Mouse (Mus musculus) kidney, embryonic 14.5 days (tissue): ENCODE measurements around the gene Pdcd6ip. TPM values are rescaled to one million over a fixed set of nuclear protein-coding genes. Genes with fewer than 3 reads are reported as not detected.
"Not testable (repeated sequence)": the region's sequence is repeated elsewhere in the genome, so short reads cannot be mapped to it uniquely, and the experiment has no call there.

ENCODE experiments used
- ATAC-seq: fragments of 200-750 bp; cut with Nextera tagmentation; 2 replicates; pipeline ENCODE4 v1.8.0; 2017; ENCODE audit warnings: moderate number of reproducible peaks, mild to moderate bottlenecking, moderate TSS enrichment, moderate library complexity; ENCODE audit not compliant: low FRiP score, low TSS enrichment
- H3K27ac ChIP-seq: fragments of 300-500 bp; sonication (generic); 2 replicates; pipeline ENCODE4 v1.5.1; 2014; ENCODE audit warnings: low read depth, mild to moderate bottlenecking, low read length, moderate library complexity, mixed read lengths
- H3K27me3 ChIP-seq: fragments of 300-500 bp; sonication (generic); 2 replicates; pipeline ENCODE4 v1.6.1; 2014; ENCODE audit warnings: mild to moderate bottlenecking, low read length; ENCODE audit not compliant: control insufficient read depth, insufficient read depth
- H3K36me3 ChIP-seq: fragments of 300-500 bp; sonication (generic); 2 replicates; pipeline ENCODE4 v1.6.1; 2014; ENCODE audit warnings: low read length, mixed read lengths; ENCODE audit not compliant: control insufficient read depth, insufficient read depth
- H3K4me1 ChIP-seq: fragments of 300-500 bp; sonication (generic); 2 replicates; pipeline ENCODE4 v1.6.1; 2014; ENCODE audit warnings: low read length, mixed read lengths; ENCODE audit not compliant: control insufficient read depth, insufficient read depth
- H3K4me2 ChIP-seq: fragments of 300-500 bp; sonication (generic); replicated peaks from 2 replicates; pipeline ENCODE4 v1.6.1; 2014; ENCODE audit warnings: low read depth, mild to moderate bottlenecking, low read length
- H3K4me3 ChIP-seq: fragments of 300-500 bp; sonication (generic); 2 replicates; pipeline ENCODE4 v1.5.1; 2014; ENCODE audit warnings: mild to moderate bottlenecking, low read length
- H3K9ac ChIP-seq: fragments of 300-500 bp; sonication (generic); 2 replicates; pipeline ENCODE4 v1.6.1; 2014; ENCODE audit warnings: low read depth, mild to moderate bottlenecking, low read length, moderate library complexity
- H3K9me3 ChIP-seq: fragments of 300-500 bp; sonication (generic); 2 replicates; pipeline ENCODE4 v1.6.1; 2016; ENCODE audit warnings: low read length; ENCODE audit not compliant: control insufficient read depth
- whole genome bisulfite sequencing: fragments of 180-500 bp; shearing (Covaris S2); extraction: QIAGEN DNeasy Blood & Tissue Kit; methylation state at CpG from one replicate; pipeline ENCODE4 v1.1.7; 2014; 5-methylcytosine and 5-hydroxymethylcytosine counted together
- polyA plus RNA-seq: library from polyadenylated mRNA; unstranded; fragments of >200 nt; fragmentation: Nextera tagmentation; extraction: Ambion mirVana; gene quantifications from 2 replicates; pipeline ENCODE4 v1.2.1, GENCODE M21; 2014

The Pdcd6ip gene
- polyA plus RNA-seq, 1 experiment from 2014 or later: 79.5 TPM

DNA sequence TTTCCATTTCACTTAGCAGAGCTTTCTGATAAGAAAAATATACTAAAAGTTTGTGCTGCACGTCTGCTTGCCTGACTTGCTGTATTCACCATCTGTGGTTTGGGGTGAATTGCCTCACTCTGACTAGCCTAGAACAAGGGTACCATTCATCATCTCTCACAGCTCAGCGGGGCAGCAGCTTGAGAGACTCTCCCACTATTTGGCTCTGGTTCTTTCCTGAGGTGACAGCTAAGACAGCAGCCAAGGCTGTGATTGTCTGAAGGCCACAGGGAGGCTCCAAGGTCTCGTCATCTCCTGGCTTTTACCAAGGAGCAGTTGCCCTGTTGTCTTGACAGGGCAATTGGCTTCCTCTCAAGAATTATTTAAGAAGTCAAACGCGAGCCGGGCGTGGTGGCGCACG lies 30.0 kb upstream of the Pdcd6ip start:
- 76% methylated on average over 9 of the region's 9 CpGs for WGBS
- no peak for ATAC-seq
- H3K9ac ChIP-seq: no peak overlapping the region
- no peaks in the 10 kb centered on the region for H3K27me3 ChIP-seq
- H3K4me1 ChIP-seq: peaks cover 3% of the 10 kb centered on the region; the same call in 1 of the 2 replicates
- no peak overlapping the region for H3K4me3 ChIP-seq
- H3K9me3 ChIP-seq: no peaks in the 10 kb centered on the region
- H3K36me3 ChIP-seq: no peaks in the 10 kb centered on the region
- H3K27ac ChIP-seq: no peak overlapping the region
- no peak overlapping the region for H3K4me2 ChIP-seq

- H3K27me3 ChIP-seq: no peaks in the 10 kb centered on the region
- no peaks in the 10 kb centered on the region; the same call in 1 of the 2 replicates for H3K4me1 ChIP-seq
- no peak overlapping the region for H3K4me3 ChIP-seq
- H3K4me2 ChIP-seq: no peak overlapping the region
- H3K9ac ChIP-seq: no peak overlapping the region; the same call in 1 of the 2 replicates
- H3K36me3 ChIP-seq: no peaks in the 10 kb centered on the region
- no peaks in the 10 kb centered on the region for H3K9me3 ChIP-seq
- H3K27ac ChIP-seq: no peak overlapping the region
- no peak for ATAC-seq
Observed at GRCm38 (mm10) chr9:113735920-113736319, 27.9 kb upstream of the Pdcd6ip start.

DNA sequence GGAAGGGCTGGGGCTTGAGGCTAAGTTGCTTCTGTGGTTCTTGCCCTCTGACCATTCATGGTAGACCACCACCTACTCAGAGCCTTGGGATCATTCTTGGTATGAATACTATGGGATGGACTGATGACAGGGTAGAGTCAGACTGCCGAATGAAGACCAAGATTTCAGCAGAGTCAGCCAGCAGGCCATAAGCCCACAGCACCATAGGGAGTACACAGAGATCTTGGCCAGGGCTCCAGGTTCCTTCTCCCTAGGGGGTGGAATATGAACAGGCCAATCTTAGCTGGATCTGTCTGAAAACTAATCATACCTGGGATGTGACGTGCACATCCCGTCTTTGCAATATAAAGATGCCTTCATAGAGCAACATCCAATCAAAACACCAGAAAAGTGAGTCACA lies 23.5 kb upstream of the Pdcd6ip start:
- Histone ChIP-seq H3K4me3 (no peak overlapping the region), H3K36me3 (no peaks in the 10 kb centered on the region), H3K9me3 (no peaks in the 10 kb centered on the region), H3K9ac (no peak overlapping the region), H3K4me2 (no peak overlapping the region), H3K4me1 (no peaks in the 10 kb centered on the region), H3K27ac (no peak overlapping the region), H3K27me3 (no peaks in the 10 kb centered on the region)
- 91% methylated on average over 3 of the region's 3 CpGs for WGBS
- no peak for ATAC-seq

DNA sequence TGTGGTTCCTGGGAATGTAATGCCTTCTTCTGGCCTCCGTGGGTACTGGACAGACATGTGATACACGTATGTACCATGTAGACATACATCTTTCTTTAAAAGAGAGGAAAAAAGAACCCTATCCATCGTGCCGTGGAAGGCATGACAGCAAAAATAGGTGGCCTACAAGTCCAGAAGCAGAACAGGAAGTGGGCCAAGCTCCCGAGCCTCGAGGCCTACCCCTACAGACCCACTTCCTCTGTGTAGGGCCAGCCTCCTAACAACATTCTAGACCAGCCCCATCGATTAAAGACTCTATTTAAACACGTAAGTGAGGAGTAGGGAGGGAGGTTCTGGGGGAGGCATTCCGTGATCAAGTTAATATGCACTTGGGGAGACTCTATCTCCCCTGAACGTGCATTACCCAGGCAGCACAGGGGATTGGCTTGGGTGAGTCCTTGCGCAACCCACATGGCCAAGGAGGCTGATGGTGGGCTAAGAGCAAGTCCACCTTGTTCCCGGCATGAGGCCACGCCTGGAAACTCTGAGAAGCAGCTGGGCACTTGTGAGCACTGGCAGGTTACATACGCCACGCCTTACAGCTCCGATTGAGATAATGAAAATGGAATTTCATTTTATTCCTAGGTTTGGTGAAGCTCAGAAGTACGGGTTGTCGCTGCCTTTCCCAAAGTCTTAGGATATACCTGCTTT lies 19.1 kb upstream of the Pdcd6ip start:
- Histone ChIP-seq H3K27me3 (no peaks in the 10 kb centered on the region), H3K27ac (no peak overlapping the region), H3K9ac (no peak overlapping the region), H3K4me1 (no peaks in the 10 kb centered on the region), H3K4me3 (no peak overlapping the region), H3K9me3 (no peaks in the 10 kb centered on the region), H3K4me2 (no peak overlapping the region), H3K36me3 (no peaks in the 10 kb centered on the region)
- 88% methylated on average over 18 of the region's 18 CpGs for WGBS
- no peak for ATAC-seq

DNA sequence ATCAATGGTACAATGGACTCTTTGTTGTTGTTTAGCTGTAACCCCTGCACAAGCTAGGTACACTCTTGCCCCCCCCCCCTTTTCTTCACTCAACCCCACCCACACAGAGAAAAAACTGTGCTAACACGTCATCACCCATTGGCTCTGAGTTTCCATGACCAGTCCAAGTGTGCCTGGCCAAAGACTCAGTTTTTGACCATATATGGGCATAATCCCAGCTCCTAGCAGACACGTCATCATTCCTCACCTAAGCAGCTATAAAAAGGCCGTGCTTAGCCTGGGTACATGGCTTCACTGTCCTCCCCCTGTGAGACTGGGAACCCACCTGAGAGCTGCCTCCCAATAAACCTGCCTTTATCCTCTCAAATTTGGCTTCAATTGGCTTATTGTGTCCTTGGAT lies 18.1 kb upstream of the Pdcd6ip start:
- Histone ChIP-seq H3K4me1 (no peaks in the 10 kb centered on the region), H3K4me3 (no peak overlapping the region), H3K4me2 (no peak overlapping the region), H3K27me3 (no peaks in the 10 kb centered on the region), H3K36me3 (no peaks in the 10 kb centered on the region), H3K9me3 (no peaks in the 10 kb centered on the region), H3K27ac (no peak overlapping the region), H3K9ac (no peak overlapping the region)
- ATAC-seq: no peak
- 57% methylated on average over 3 of the region's 3 CpGs for WGBS

- not testable (repeated sequence) for H3K4me1 ChIP-seq, H3K27me3 ChIP-seq, H3K36me3 ChIP-seq, H3K4me2 ChIP-seq, H3K9me3 ChIP-seq, ATAC-seq, H3K9ac ChIP-seq, H3K27ac ChIP-seq, H3K4me3 ChIP-seq
- 94% methylated on average over 5 of the region's 5 CpGs for WGBS
Observed at GRCm38 (mm10) chr9:113725609-113726008, 17.6 kb upstream of the Pdcd6ip start.

- ATAC-seq: no peak
- no peak overlapping the region for H3K4me2 ChIP-seq
- H3K27ac ChIP-seq: no peak overlapping the region
- H3K9ac ChIP-seq: no peak overlapping the region
- no peaks in the 10 kb centered on the region for H3K9me3 ChIP-seq
- no peak overlapping the region for H3K4me3 ChIP-seq
- no peaks in the 10 kb centered on the region for H3K27me3 ChIP-seq
- no peaks in the 10 kb centered on the region for H3K4me1 ChIP-seq
- WGBS: 84% methylated on average over 15 of the region's 15 CpGs
- no peaks in the 10 kb centered on the region for H3K36me3 ChIP-seq
Observed at GRCm38 (mm10) chr9:113724646-113725045, 16.6 kb upstream of the Pdcd6ip start.

GRCm38 (mm10) chr9:113719063-113719462 lies 11.0 kb upstream of the Pdcd6ip start:
- WGBS: 51% methylated on average over 5 of the region's 5 CpGs
- no peak overlapping the region for H3K4me2 ChIP-seq
- H3K4me3 ChIP-seq: no peak overlapping the region
- H3K36me3 ChIP-seq: no peaks in the 10 kb centered on the region
- peak; percentile 66; the same call in 1 of the 2 replicates for ATAC-seq
- H3K27ac ChIP-seq: no peak overlapping the region
- no peaks in the 10 kb centered on the region for H3K9me3 ChIP-seq
- H3K9ac ChIP-seq: no peak overlapping the region
- no peaks in the 10 kb centered on the region for H3K27me3 ChIP-seq
- H3K4me1 ChIP-seq: no peaks in the 10 kb centered on the region

DNA sequence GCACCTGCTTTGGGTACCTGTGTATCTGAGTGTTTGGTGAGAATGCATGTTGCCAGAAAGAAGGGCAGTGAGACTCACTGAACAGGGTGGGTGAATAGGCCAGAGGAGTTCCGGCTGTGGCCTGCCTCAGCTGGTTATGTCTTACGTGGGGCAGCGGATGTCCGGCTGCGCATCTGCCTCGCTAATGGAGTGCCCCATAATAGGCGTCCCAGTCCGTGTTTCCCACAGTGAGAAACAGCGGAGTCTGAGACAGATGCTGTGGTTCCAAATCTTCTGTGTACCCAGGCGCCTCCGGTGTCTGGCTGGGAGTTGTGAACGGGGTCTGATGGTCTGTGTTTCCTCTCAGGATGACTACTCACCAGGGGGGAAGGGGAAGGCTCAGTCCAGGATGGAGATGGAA lies 2.8 kb upstream of the Pdcd6ip start:
- Histone ChIP-seq H3K4me1 (peaks cover 10% of the 10 kb centered on the region), H3K36me3 (no peaks in the 10 kb centered on the region), H3K27me3 (no peaks in the 10 kb centered on the region), H3K9me3 (no peaks in the 10 kb centered on the region), H3K27ac (no peak overlapping the region), H3K4me3 (no peak overlapping the region), H3K9ac (no peak overlapping the region), H3K4me2 (no peak overlapping the region)
- 86% methylated on average over 12 of the region's 12 CpGs for WGBS
- no peak for ATAC-seq
